Mouse (Mus musculus) heart, postnatal 10 days (tissue): ENCODE results near the gene Dclre1b. TPM values are rescaled to one million over a fixed set of nuclear protein-coding genes. Genes with fewer than 3 reads are reported as not detected.
"Not testable (repeated sequence)": the region's sequence is repeated elsewhere in the genome, so short reads cannot be mapped to it uniquely, and the experiment has no call there.

Source experiments
- DNase-seq, 2 experiments: peaks; one replicate each; pipeline ENCODE4 v3.0.0; 2021
- intact Hi-C: fragments of 180-260 bp; cut with DNase I; formaldehyde crosslinking; loops from one replicate; pipeline ENCODE4 v1.15.1; 2025
- total RNA-seq, 2 experiments: library from RNA; stranded (reverse); gene quantifications; 2 replicates each; pipeline ENCODE4 v1.2.3; 2021

Dclre1b gene
- 10 to 100 TPM; 12.4 to 13.5 TPM for total RNA-seq

GRCm38 (mm10) chr3:103808891-103809798 is at the start of gene Dclre1b, which contains the start of the genes Ap4b1 and Gm43064:
Dclre1b (minus strand) TSS chr3:103809444.
Ap4b1 (plus strand) TSS chr3:103809520.
Gm43064 (plus strand) TSS chr3:103809573.
- intact Hi-C loops = loop anchor here (1.0 to 5.0 kb wide), 2 partner anchors 18 to 37 kb away; partner anchors contain the start of gene Hipk1
- peak; percentile 93 to 94 for DNase-seq

- intact Hi-C loops = no loop called here
- no peak for DNase-seq
Measured at GRCm38 (mm10) chr3:103857977-103858563, 48.8 kb upstream of the Dclre1b start.

DNA sequence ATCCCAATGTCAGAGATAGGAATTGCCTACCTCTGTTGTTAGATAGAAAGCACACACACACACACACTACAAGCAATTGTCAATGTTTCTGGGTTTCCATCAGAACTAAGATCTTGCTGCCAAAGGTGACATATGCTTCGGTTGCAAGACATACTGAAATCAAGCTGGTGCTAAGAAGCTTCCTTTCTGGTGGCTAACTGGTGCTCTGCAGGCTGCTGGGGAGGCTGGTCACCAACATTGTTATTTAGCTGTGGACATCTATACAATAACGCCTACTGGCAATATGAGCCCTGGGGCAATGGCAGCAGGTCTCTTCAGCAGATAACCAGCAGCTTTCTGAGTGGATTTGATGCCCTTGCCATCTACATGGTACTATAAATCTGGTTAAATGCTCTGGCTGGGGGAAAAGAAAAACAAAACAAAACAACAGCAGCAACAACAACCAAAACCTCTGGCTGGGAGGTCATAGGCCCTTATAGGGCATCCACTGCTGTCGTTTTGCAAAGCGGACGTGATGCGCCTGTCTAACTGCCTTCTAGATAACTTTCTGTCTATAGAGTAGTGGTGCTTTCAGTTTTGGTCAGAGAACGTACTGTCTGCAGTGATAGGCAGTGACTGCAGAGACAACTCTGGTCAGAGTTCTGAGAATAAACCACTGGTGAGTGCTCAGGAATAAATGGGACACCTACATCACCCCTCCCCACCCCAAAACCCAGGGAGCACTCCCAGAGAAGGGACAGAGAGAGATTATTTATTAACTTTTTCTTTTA is 48.0 kb upstream of the Dclre1b start:
- no peak for DNase-seq
- intact Hi-C loops = no loop called here

DNA sequence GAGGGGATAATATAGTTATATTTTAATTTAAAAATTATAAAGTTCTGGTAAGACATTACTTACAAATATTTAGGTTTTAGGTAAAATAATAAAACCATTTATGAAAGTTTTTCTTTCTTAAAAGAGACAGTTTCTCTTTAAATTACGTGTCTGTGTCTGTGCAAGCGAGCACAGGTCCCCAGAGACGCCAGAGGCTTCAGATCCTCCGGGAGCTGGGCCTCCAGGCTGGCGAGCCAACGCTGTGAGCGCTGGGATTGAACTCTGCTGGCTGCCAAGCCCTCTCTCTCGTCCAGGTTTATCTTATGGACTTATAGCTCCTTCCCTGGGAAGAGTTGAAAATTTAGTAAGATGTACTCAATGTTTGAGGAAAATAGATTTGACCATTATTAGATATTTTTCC is 44.6 kb upstream of the Dclre1b start:
- DNase-seq = no peak

GRCm38 (mm10) chr3:103852565-103853299 is 43.5 kb upstream of the Dclre1b start:
- intact Hi-C loops = loop anchor here (2.0 kb wide), 1 partner anchor 36 kb away; no protein-coding TSS in a partner anchor
- DNase-seq = peak; percentile 51 to 64

More for the DNA sequence above, 44.6 kb upstream of the Dclre1b start:
- intact Hi-C loops = loop anchor here (2.0 kb wide), 1 partner anchor 35 kb away; no protein-coding TSS in a partner anchor

DNA sequence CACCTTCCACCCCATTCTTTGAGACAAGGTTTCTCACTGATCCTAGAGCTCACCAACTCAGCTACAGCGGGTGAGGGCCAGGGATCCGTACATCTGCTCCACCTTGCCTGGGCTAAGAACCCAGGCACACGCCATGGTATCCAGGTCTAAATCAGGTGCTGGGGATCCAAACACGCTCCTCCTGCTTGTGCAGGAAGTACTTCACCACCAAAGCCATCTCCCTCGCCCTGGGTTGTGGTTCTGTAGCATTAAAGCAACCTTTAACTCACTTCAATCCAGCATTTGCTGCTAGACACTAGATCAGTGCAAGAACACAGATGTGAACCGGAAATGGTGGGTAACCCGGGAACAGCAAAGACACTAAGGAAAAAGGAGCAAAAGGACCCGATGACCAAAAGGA is 42.6 kb upstream of the Dclre1b start:
- intact Hi-C loops = loop anchor here (2.0 kb wide), 1 partner anchor 37 kb away; no protein-coding TSS in a partner anchor
- no peak for DNase-seq

DNA sequence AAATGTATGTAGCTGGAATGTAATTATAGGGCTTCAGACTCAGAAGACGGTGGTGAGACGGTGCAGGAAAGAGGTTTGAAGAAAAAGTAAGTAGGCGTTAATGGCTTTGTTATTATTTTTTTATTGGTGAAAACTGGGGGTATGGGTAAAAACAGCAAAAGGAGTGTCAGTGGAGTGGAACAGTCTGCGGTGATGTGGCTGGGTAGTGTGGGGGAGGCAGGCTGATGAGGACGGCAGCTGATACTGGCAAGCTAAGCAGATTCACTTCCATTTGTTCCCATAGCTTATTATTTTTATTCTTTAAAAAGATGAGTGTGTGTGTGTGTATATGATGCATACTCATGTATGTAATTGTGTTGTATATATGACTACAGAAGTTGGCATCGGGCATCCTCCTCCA is 42.2 kb upstream of the Dclre1b start:
- DNase-seq = no peak
- intact Hi-C loops = no loop called here

DNA sequence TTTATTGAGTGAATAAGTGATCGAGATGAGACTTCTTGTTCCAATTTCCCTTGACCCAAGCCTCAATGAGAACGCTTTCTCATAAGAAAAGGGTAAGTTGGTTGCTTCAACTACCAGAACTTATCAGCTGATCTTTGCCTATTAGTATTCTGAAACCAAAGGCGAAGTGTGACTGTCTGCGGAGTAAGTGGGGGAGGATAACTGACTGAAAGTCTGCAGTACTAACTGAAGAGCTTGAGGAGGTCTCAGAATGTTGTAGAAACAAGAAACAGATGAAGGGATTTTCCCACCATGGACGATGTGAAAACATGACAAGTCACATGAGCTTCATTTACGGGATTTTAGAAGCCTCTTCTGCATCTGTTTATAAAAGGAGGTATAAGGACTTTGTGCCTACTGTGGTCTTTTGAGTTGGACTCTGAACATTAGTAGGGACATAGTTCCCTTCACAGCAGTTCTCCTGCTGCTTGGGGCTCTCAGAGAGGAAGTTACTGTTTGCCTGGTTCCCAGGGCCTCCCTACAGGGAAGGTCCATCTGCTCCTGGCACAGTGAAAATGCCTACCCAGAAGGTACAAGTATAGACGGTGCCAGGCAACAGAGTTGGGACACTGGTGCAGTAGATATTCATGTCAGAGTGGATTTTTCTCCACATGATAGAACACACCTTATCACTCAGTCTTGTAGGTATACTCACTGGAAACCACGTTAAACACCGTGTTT is 41.6 kb upstream of the Dclre1b start:
- intact Hi-C loops = no loop called here

DNA sequence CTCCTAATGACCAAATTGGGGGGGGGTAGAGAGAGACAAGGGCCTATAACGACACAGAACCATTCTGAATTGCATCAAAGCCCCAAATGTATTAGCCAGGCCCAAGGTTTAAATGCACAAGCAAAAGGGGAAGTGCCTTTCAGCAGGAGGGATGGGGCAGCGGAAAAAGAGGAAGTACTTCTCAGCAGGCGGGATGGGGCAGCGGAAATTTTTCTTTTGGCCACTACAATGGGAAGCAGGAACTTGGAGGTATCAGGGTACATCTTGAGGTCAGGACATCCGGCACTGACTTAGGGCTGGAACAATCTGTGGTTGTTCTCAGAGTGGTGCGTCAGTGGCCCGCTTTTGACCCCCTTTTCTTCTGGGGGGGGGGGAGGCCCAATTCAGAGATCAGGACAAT is 31.7 kb upstream of the Dclre1b start:
- DNase-seq, intact Hi-C loops: not testable (repeated sequence)

More for the DNA sequence above, 41.6 kb upstream of the Dclre1b start:
- no peak for DNase-seq

DNA sequence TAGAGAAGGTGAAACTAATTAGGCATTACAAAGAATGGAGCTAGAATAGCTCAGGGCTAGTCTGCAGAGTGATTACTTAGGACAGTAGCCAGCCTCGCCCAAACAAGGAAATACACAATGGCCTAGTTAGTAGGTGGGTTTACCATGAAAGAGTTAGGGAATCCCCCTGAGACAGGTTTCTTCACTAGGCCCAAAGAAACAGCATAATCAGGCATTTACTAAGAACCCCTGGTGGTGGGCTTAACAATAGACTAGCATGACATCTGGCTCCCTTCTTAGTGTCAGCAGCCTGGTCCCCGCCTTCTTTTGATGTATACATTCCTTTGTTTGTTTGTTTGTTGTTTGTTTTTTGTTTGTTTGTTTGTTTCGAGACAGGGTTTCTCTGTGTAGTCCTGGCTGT is 31.0 kb upstream of the Dclre1b start:
- intact Hi-C loops, DNase-seq: not testable (repeated sequence)

- intact Hi-C loops = no loop called here
- DNase-seq = no peak
Measured at GRCm38 (mm10) chr3:103839711-103840110, 30.5 kb upstream of the Dclre1b start.

- intact Hi-C loops = no loop called here
- DNase-seq = no peak
Measured at GRCm38 (mm10) chr3:103836453-103836852, 27.2 kb upstream of the Dclre1b start.

DNA sequence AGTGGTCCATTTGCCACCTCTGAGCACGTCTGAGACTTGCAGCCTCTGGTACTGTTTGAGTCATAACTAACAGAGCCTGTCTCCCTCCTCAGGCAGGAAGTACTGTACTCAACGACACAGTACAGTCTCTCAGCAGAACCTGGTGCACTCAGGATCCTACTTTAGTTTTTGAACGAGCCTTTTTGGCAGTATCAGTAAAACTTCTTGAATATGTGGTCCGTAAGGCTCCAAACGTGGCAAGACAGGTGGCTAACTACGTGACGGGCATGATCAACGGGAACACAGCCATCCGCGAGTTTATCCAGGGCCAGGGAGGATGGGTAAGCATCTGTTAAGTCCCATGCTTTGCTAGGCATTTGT is 26.7 kb upstream of the Dclre1b start:
- intact Hi-C loops = no loop called here
- DNase-seq = no peak

GRCm38 (mm10) chr3:103835272-103835950 is 26.2 kb upstream of the Dclre1b start:
- DNase-seq = no peak
- intact Hi-C loops = no loop called here

GRCm38 (mm10) chr3:103834001-103834400 is 24.8 kb upstream of the Dclre1b start:
- intact Hi-C loops = loop anchor here (5.0 kb wide), 1 partner anchor 53 kb away; no protein-coding TSS in a partner anchor
- no peak for DNase-seq

DNA sequence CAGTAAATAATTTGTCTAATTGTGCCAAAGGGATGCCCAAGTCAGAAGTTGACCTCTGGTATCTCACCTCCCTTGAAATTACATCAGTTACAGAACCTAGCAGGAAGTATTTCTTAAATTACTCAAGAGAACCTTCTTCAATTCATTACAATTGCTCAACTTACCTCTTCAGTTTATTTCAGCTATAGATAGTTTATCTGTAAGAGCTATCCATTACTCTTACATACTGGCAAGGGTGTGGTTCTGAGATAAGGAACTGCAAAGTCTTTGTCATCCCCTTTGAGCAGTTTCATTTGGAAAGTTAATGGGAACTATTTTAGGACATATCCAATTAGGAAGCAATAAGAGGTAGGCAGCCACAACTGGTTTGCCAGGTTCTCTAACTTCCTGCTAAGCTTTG is 23.2 kb upstream of the Dclre1b start, which contains the start of gene Bcl2l15:
Gene Bcl2l15 (plus strand): TSS at position 176 of the 400 bp plus-strand sequence.
- no peak for DNase-seq
- intact Hi-C loops = loop anchor here (5.0 kb wide), 1 partner anchor 55 kb away; no protein-coding TSS in a partner anchor

- intact Hi-C loops = loop anchor here (5.0 kb wide), 1 partner anchor 56 kb away; no protein-coding TSS in a partner anchor
- DNase-seq = no peak
Measured at GRCm38 (mm10) chr3:103831146-103831545, 21.9 kb upstream of the Dclre1b start.

DNA sequence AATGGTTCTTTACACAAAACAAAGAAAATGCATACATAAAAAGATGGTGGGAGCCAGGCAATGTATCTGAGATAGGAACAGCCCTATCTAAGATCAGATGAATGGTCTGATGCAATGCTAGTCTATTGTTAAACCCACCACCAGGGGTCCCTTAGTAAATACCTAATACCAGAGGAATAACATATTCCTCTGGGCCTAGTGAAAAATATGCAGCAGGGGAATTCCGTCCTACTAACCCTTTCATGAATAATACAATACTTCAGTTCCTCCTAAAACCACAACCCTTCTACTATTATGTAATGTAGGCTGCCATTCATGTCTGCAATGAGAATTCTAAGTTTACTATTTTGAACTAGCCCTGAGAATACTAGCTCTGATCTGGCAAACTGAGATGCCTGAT is 21.4 kb upstream of the Dclre1b start:
- intact Hi-C loops = loop anchor here (5.0 kb wide), 1 partner anchor 57 kb away; no protein-coding TSS in a partner anchor
- not testable (repeated sequence) for DNase-seq
